Mouse (Mus musculus) c-Kit-positive CD71-negative TER-119-negative erythroid progenitor cells, embryonic 14.5 days (primary cell): ENCODE data around the gene Ndufa4.
"Not testable (repeated sequence)": the region's sequence is repeated elsewhere in the genome, so short reads cannot be mapped to it uniquely, and the experiment has no call there.

Source experiments
- DNase-seq: peaks from one replicate; pipeline ENCODE4 v3.0.0-alpha.2; 2013; ENCODE audit warnings: low read depth

Ndufa4 gene

DNA sequence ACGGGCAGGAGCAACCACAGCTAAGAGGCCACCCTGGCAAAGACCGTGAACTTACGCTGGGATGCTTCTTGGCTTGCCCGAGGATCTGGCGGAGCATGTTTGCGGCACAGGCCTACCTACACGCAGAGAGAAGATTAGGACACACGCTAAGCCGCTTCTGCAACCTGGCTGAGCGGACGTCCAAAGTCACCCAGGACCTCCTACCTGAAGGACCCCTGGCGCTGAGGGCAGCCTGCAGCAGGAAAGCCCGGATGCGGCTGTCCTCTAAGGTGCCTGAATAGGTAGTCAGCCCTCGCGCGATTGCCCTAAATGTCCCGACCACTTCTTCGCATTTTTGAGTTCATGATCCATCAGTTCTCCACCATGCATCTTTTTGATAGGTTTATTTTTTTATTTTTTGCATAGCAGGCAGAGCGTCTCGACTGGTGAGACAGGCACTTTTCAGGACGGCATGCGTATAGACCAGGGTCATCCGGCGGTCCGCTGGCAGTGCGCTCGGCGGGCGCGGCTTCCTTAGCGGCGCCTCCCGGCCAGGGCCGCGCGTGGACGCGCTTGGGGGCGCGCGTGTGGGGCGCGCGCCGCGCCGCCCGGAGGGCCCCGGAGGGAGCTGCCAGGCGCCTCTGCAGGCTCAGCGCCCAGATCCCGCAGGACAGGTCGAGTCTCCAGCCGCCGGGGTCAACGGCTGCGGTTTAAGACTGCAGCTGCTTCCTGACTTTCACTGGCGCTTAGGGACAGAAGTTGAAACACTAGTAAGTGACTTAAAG lies at the start of gene Ndufa4, which contains the start of gene Phf14:
Gene Ndufa4 (minus strand): TSS at position 229 of the 764 bp plus-strand sequence.
Gene Phf14 (plus strand): TSS at position 541 of the 764 bp plus-strand sequence.
- peak; percentile 74 for DNase-seq

DNA sequence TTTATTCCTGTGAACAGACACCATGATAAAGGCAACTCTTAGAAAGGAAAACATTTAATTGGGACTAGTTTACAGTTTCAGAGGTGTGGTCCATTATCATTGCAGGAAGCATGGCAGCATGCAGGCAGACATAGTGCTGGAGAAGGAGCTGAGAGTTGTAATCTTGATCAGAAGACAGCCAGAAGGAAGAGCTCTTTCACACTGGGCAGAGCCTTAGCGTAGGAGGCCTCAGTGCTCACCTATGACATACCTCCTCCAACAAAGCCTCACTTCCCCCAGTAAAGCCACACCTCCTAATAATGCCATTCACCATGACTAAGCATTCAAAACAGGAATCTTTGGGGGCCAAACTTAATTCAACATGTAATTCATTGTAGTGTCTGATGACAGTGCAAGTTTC lies 40.8 kb upstream of the Ndufa4 start:
- DNase-seq: no peak

DNA sequence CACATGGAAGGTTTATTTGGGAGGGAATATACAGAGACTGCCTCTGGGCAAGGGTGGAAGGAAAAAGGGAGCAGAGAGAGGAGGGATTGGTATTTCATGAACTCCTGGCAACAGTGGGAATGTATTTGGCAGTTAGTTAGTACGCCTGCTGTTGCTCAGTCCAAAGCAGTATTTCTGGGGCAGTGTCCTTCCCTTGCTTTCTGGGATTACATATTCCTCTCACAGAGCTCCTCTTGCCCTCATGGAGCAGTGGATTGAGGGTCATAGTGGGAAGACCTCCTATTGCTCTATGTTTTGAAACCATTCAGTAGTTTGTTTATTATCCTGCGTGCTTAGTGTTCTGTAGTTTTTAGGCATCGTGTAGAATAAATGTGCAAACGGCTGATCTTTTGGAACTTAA lies 34.8 kb upstream of the Ndufa4 start:
- no peak for DNase-seq

DNA sequence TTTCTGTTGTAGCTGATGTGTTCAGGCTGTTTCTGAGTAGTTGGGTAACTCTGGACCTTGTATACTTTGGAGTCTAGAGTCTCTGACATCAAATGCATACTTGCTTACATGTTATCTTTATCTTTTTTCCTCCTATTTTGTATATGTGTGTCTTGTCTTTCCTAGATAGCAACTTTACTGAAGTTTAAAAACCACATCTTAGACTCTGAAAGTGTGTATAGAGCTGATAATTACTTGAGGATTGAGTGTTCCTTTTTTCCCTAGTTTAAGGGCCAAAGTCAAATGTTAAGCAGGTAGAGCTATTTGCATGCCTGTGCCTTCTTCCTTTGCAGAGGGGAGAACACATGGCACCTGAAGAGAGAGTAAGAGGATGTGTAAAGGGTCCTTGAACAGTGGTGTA lies 33.6 kb upstream of the Ndufa4 start:
- no peak for DNase-seq

DNA sequence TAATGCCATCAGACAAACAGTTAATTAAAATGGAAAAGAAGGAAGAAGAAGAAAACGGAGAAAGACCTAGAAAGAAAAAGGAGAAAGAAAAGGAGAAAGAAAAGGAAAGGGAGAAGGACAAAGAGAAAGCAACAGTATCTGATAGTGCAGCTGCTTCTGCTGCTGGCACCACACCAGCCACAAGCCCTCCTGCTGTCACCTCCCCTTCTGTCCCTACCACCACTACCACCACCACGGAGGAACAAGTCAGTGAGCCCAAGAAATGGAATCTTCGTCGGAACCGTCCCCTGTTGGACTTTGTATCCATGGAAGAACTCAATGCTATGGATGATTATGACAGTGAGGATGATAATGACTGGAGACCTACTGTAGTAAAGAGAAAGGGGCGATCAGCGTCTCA lies 26.1 kb upstream of the Ndufa4 start:
- DNase-seq: no peak

DNA sequence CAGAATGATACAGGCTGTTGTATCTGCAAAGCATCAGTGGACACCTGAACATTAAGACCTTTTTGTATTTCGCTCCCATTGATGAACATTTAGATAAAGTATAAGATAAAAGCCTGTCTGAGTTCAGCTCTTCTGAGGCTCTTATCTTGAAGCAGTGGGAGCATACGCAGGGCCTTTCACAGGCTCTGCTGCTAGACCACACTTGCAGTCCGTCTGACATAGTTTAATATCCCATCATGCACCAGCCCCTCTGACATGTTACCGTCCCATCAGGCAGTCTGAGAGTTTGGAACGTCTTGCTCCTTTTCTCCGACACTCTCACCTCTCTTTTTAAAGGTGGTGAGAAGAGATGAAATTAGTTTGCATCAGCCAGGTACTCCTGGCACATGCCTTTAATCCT lies 20.2 kb upstream of the Ndufa4 start:
- no peak for DNase-seq

DNA sequence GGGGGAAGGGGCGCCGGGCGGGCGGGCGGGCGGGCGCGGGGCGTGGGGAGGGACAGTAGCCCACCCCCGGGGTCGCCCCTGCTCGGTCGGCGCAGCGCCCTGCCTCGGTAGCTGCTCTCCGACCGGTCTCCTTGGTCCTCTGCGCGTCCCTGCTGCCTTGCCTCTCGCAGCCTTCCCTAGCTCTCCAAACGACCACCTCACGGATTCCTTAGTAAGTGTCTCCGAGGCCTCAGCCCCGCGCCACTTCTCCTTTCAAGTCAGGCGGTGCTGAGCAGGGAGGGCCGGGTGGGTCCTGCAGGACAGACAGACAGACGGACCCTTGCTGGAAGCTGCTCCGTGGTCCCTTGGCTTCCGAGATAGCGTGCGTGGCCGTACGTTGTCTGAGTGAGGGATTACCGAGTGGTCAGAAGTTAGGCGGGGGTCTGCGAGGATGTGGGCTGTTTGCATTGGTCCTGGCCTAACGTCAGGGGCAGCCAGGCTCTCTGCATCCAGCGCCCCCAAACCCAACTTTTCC lies 18.8 kb upstream of the Ndufa4 start:
- DNase-seq: no peak

DNA sequence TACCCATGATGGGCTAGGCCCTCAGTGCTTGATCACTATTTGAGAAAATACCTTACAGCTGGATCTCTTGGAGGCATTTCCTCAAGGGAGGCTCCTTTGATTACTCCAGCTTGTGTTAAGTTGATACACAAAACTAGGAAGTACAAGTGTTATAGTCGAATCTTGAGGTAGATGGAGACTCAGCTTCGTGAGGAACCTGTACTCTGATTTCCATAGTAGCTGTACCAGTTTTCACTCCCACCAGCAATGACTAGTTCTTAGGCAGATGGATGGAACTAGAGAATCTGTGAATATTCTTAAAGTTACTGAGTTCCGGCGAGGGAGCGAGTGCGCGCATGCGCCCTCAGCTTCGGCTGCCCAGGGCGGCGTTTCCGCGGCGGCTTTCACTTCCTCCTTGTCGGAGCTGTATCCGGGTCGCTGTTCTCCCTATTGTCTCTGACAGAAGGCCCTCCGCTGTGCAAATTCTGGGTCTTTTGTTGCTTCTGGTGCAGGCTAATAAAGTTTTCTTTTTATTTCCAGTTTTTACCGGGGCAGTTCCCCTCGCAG lies 18.3 kb upstream of the Ndufa4 start:
- peak; percentile 73 for DNase-seq

DNA sequence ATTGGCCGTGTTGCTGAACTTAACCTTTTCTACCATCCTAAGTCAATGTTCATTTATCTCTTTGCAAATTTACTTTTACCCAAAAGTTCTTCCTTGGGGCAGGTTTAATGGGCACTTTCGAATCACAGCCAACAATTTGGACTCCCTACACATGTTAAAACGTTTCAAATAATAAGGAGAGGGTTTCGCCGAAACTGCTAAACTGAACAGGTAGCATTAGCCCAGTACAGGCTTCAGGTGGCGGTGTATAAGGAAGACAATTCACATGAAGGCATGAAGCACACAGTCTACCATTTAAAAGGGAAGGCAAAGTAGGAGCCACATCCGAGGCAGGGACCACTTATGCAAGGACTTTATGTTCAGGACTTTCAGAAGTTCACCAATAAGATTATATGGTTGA lies 873 bp upstream of the Ndufa4 start:
- DNase-seq: no peak

DNA sequence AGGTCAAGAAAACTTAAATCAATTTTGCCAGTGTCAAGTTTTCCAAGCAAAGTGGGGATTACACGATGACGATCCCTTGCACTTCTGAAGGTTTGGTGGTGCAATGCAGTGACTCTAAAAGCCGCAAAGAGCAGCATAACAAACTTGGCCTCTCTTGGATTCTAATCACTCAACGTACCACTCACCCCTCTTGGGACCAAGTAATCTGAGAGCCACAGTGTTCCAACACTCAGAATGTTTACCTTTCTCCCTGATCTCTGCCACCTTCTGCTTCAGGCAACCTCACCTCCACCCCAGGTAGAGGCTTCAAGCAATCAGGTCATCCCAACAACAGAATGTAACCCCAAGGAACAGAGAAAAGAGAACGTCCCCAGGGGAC lies 418 bp downstream of the Ndufa4 start:
- no peak for DNase-seq

DNA sequence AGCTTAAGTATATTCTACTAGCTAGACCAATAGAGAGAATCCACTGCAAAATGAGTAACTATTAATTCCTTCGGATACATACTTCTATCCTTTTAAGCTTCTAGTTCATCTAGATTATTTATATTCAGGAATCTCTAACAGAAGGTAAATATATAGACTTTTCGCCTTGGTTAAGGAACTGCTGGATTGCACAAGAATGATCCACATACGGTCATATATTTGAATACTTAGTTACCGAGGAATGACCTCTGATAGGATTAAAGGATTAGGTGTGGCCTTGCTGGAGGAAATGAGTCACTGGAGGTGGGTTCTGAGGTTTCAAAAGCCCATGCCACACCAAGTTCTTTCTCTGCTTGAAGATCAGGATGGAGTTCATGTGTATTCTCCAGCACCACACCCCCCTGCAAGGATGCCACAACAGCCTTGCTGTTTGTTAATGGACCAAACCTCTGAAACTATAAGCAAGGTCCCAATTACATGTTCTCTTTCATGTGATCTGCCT lies 6.4 kb downstream of the Ndufa4 start:
- no peak for DNase-seq

DNA sequence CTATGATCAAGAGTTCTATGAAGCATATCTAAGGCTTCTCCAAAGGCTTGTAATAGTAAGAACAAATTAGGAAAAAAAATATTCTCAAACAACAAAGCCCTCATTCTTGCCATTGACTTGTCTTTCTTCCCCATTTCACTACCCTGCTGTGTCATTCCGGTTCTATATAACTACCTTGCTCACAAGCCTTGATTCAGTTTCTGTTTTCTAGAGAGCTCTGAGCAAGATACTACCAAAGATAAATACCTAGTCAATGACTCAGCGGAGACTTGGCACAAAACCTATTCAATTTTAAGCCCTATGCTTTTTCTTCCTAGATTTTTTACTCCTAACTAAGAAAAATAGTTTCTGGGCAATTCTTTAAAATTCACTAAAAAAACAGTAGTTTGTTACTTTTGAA lies 31.9 kb downstream of the Ndufa4 start:
- not testable (repeated sequence) for DNase-seq
